Mouse (Mus musculus) spleen, adult 2 months (tissue): ENCODE data around the gene Ctnna2. TPM values are rescaled to one million over a fixed set of nuclear protein-coding genes. Genes with fewer than 3 reads are reported as not detected.

Experiments used
- DNase-seq, 2 experiments: peaks; one replicate each; pipeline versions ENCODE4 v3.0.0 to v3.0.0-alpha.2; 2012 to 2021; ENCODE audit warnings: low spot score in 2 of 2, low read depth in 1 of 2
- H3K27ac ChIP-seq: fragments of 200-500 bp; 2 replicates; pipeline ENCODE4 v1.5.1; 2012; ENCODE audit warnings: low read length, inconsistent platforms; ENCODE audit not compliant: insufficient read depth
- H3K27me3 ChIP-seq: fragments of 200-500 bp; 2 replicates; pipeline ENCODE4 v1.6.1; 2012; ENCODE audit warnings: mild to moderate bottlenecking, moderate library complexity, low read length, inconsistent platforms; ENCODE audit not compliant: control insufficient read depth, insufficient read depth
- H3K36me3 ChIP-seq: fragments of 200-500 bp; 2 replicates; pipeline ENCODE4 v1.6.1; 2012; ENCODE audit warnings: mild to moderate bottlenecking, low read length, inconsistent platforms; ENCODE audit not compliant: control insufficient read depth, insufficient read depth
- H3K4me1 ChIP-seq: fragments of 200-500 bp; 2 replicates; pipeline ENCODE4 v1.6.1; 2011; ENCODE audit warnings: inconsistent platforms; ENCODE audit not compliant: control insufficient read depth, insufficient read depth, insufficient read length
- H3K4me3 ChIP-seq: fragments of 200-500 bp; 2 replicates; pipeline ENCODE4 v1.5.1; 2011; ENCODE audit warnings: mild to moderate bottlenecking, inconsistent platforms; ENCODE audit not compliant: insufficient read depth, insufficient read length; ENCODE audit errors: extremely low read depth
- CTCF ChIP-seq: fragments of 200-500 bp; IDR thresholded peaks from 2 replicates; pipeline ENCODE4 v1.5.1; 2011; ENCODE audit warnings: mild to moderate bottlenecking, inconsistent platforms; ENCODE audit not compliant: insufficient read depth, insufficient read length, insufficient replicate concordance; ENCODE audit errors: extremely low read depth
- POLR2A ChIP-seq: fragments of 200-500 bp; IDR thresholded peaks from 2 replicates; pipeline ENCODE4 v1.6.1; 2011; ENCODE audit warnings: low read depth, low read length, inconsistent platforms
- whole genome bisulfite sequencing: fragments of 180-500 bp; shearing (Covaris S2); methylation state at CpG from one replicate; pipeline ENCODE4 v1.1.7; 2018; 5-methylcytosine and 5-hydroxymethylcytosine counted together
- polyA plus RNA-seq: library from polyadenylated mRNA; depleted of rRNA; stranded (reverse); fragments of >200 nt; gene quantifications from 2 replicates; pipeline ENCODE4 v1.2.3, GENCODE M21; 2012

The Ctnna2 gene
- polyA plus RNA-seq, 1 experiment = 0.05 TPM

DNA sequence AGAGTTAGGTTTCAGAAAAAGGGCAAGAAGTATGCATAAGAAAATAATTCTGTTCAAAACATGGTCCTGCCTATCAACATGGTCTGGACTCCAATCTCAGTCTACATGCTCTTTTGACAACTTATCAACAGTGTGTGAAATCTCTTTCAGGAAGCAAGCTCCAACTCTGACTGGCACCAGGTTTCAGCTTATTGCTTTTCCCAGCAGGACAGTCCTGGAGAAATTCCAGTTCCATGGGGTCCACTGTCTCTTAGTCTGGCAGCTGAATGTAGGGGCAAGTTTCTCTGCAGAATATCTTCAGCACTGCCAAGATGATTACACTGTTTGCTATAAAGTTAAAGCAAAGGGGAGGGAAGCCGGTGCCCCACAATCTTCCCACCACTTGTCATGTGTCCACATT is 130.1 kb downstream of the Ctnna2 start:
- 90% methylated on average over 1 of the region's 1 CpGs for WGBS
- Histone ChIP-seq H3K27me3 (no peaks in the 10 kb centered on the region), H3K27ac (no peak overlapping the region), H3K36me3 (no peaks in the 10 kb centered on the region), H3K4me3 (no peak overlapping the region), H3K4me1 (no peaks in the 10 kb centered on the region)
- DNase-seq = no peak
- no peak for TF ChIP-seq CTCF
- TF ChIP-seq POLR2A = no peak

GRCm38 (mm10) chr6:77848796-77849195 is 130.7 kb downstream of the Ctnna2 start:
- H3K27me3 ChIP-seq = no peaks in the 10 kb centered on the region
- H3K4me3 ChIP-seq = no peak overlapping the region
- no peak for DNase-seq
- no peak overlapping the region for H3K27ac ChIP-seq
- no peaks in the 10 kb centered on the region for H3K4me1 ChIP-seq
- TF ChIP-seq CTCF = no peak
- no peak for TF ChIP-seq POLR2A
- H3K36me3 ChIP-seq = no peaks in the 10 kb centered on the region

DNA sequence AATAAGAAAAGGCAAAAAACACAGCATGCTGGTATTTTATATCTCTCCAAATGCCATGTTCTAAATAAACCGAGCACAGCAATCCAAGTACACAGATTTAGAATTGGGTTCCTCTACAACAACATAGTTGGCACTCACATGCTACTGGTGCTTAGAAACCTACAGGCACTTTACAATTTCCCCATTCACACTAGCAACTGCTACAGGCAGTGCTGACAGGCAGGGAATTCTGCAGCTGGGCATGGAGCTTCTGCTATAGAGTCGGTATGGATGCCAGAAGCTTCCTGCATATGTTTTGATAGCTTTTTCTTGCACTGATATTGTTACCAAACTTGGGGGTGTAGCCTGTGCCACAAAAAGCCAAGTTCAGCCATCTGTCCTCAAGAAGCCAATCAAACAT is 131.8 kb downstream of the Ctnna2 start:
- TF ChIP-seq POLR2A (no peak), CTCF (no peak)
- no peaks in the 10 kb centered on the region for H3K27me3 ChIP-seq
- DNase-seq = no peak
- no peak overlapping the region for H3K4me3 ChIP-seq
- WGBS = 88% methylated on average over 2 of the region's 2 CpGs
- no peak overlapping the region for H3K27ac ChIP-seq
- H3K4me1 ChIP-seq = no peaks in the 10 kb centered on the region
- H3K36me3 ChIP-seq = no peaks in the 10 kb centered on the region

DNA sequence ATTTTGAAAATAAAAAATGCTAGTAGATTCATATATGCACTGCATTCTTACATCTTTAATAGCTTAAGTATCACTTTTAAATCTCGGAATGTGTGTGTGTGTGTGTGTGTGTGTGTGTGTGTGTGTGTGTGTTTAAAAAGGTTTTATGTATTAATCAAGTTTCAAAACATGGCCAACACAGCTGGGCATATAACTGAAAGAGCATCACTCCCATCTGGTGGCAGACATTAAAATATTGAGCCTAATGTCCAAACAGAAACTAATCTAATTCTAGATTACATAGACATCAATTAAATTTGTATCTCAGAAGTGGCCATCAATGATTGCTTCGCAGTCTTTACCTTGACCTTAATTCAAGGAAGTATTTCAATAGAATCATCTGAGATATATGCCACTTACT is 140.4 kb downstream of the Ctnna2 start:
- no peak overlapping the region for H3K27ac ChIP-seq
- no peak for DNase-seq
- H3K4me3 ChIP-seq = no peak overlapping the region
- no peaks in the 10 kb centered on the region for H3K4me1 ChIP-seq
- TF ChIP-seq POLR2A (no peak), CTCF (no peak)
- no peaks in the 10 kb centered on the region for H3K36me3 ChIP-seq
- WGBS = 82% methylated on average over 2 of the region's 2 CpGs
- H3K27me3 ChIP-seq = no peaks in the 10 kb centered on the region

- TF ChIP-seq POLR2A = no peak
- no peak for TF ChIP-seq CTCF
- H3K4me3 ChIP-seq = no peak overlapping the region
- no peaks in the 10 kb centered on the region for H3K36me3 ChIP-seq
- H3K27me3 ChIP-seq = no peaks in the 10 kb centered on the region
- DNase-seq = no peak
- no peak overlapping the region for H3K27ac ChIP-seq
- no peaks in the 10 kb centered on the region for H3K4me1 ChIP-seq
These were observed 140.8 kb downstream of the Ctnna2 start for GRCm38 (mm10) chr6:77838653-77839052.

DNA sequence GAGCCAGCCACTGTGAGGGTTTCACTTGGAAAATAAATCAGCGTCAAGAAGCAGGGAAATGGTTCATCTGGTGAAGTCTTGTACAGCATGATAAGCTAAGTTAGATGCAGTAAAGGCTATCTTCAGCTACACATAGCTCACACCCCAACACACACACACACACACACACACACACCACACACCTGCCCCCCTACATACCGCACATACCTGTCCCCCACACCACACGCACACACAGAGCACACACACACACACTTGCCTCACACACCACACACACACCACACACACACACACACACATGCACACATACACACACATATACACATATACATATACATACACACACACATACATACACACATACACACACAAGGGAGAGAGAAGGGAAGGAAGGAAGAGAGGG is 142.0 kb downstream of the Ctnna2 start:
- Histone ChIP-seq H3K27ac (no peak overlapping the region), H3K4me3 (no peak overlapping the region), H3K27me3 (no peaks in the 10 kb centered on the region), H3K4me1 (no peaks in the 10 kb centered on the region), H3K36me3 (no peaks in the 10 kb centered on the region)
- no peak for TF ChIP-seq POLR2A
- WGBS = 93% methylated on average over 3 of the region's 3 CpGs
- no peak for DNase-seq

- no peak for DNase-seq
- TF ChIP-seq POLR2A (no peak), CTCF (no peak)
- H3K4me1 ChIP-seq = no peaks in the 10 kb centered on the region
- WGBS = 77% methylated on average over 2 of the region's 2 CpGs
- H3K27ac ChIP-seq = no peak overlapping the region
- no peak overlapping the region for H3K4me3 ChIP-seq
- no peaks in the 10 kb centered on the region for H3K36me3 ChIP-seq
- no peaks in the 10 kb centered on the region for H3K27me3 ChIP-seq
These were observed 144.8 kb downstream of the Ctnna2 start for GRCm38 (mm10) chr6:77834680-77835079.

- Histone ChIP-seq H3K4me3 (no peak overlapping the region), H3K27me3 (no peaks in the 10 kb centered on the region), H3K4me1 (no peaks in the 10 kb centered on the region), H3K27ac (no peak overlapping the region), H3K36me3 (no peaks in the 10 kb centered on the region)
- 89% methylated on average over 1 of the region's 1 CpGs for WGBS
- no peak for TF ChIP-seq POLR2A
- TF ChIP-seq CTCF = no peak
- DNase-seq = no peak
These were observed 152.0 kb downstream of the Ctnna2 start for GRCm38 (mm10) chr6:77827526-77827925.
